Mouse (Mus musculus) E14TG2a.4 (cell line): Measurements from ENCODE around the gene Dyrk1a.

Experiments used
- CTCF ChIP-seq: conservative IDR thresholded peaks from 2 replicates; pipeline ENCODE4 v1.5.1; 2014; ENCODE audit warnings: low read length
- NANOG ChIP-seq: IDR thresholded peaks from 2 replicates; pipeline ENCODE4 v1.6.1; 2014; ENCODE audit warnings: borderline replicate concordance, low read length, mixed read lengths
- POU5F1 ChIP-seq: IDR thresholded peaks from 2 replicates; pipeline ENCODE4 v1.6.1; 2014; ENCODE audit warnings: low read length, borderline replicate concordance

- no peak for TF ChIP-seq CTCF
- no peak for TF ChIP-seq NANOG
- TF ChIP-seq POU5F1: no peak
Observed at GRCm38 (mm10) chr16:94587461-94587860, 17.7 kb downstream of the Dyrk1a start.
